Mouse (Mus musculus) MN1 (cell line): Measurements from ENCODE around the gene Ogdhl.
"Not testable (repeated sequence)": the region's sequence is repeated elsewhere in the genome, so short reads cannot be mapped to it uniquely, and the experiment has no call there.

Experiments used
- DNase-seq: peaks from one replicate; pipeline ENCODE4 v3.0.0-alpha.2; 2016; ENCODE audit warnings: low spot score

Gene Ogdhl

GRCm38 (mm10) chr14:32321732-32322685 lies at the start of gene Ogdhl:
Ogdhl (plus strand) TSS chr14:32322019.
- peak; percentile 78 for DNase-seq

DNA sequence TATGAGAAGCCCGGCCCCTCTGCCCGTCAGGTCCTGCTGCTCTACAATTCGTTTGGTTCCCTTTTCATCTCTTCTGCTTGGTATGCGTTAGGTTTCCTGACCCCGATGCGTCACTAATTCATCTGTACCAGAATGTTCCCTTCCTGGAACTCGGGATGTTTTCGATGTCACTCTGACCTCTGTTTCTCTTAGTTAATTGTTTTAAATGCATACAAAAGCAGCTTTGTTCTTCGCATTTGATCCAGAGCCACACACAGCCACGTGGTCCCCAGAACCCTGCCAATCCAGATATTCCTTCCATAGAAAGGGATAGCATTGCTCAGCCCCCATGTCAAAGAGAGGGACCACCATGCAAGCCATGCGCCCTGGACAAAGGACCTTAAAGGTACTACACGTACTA lies 20.2 kb upstream of the Ogdhl start:
- DNase-seq, result no peak

DNA sequence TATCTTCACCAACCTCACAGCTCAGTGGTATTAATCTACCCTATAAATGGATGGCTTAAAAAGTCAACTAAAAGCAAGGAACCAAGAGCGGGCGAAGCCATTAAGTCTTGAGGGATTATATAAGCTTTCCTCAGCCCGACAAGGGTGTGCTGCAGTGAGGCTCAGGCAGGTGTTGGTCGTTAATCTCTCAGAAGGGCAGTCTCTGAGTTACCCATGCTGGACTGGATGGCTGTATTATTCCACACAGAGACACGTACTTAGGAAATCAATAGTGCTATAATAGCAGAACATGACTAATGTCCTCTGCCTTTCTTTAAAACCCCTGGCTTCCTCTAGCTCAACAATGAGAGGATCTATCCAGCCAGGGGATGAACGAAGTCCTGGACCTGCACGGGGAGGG lies 19.4 kb upstream of the Ogdhl start:
- DNase-seq, result no peak

GRCm38 (mm10) chr14:32304921-32305320 lies 16.9 kb upstream of the Ogdhl start:
- no peak for DNase-seq

GRCm38 (mm10) chr14:32309876-32310275 lies 11.9 kb upstream of the Ogdhl start:
- peak; percentile 53 for DNase-seq

GRCm38 (mm10) chr14:32311381-32312035 lies 10.3 kb upstream of the Ogdhl start:
- no peak for DNase-seq

- no peak for DNase-seq
Measured at GRCm38 (mm10) chr14:32317822-32318221, 4.0 kb upstream of the Ogdhl start.

DNA sequence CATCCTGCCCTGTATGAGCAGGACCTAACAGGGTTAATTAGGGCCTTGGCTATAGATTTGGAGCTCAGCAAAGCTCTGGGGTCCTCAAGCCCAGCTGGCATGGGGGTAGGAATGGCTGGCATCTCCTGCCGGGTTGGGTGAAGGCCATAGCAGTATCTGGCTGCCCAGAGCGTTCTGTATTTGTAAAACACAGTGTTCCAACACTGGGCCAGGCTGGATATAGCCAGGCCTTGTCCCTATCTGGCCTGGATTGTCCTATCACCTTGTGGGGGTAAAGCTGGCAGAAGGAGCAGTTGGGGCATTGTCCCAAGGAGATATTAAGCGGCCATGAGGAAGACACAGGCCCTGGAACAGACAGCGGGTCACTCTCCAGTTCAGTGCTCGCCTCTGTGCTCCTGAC lies 1.4 kb downstream of the Ogdhl start:
- no peak for DNase-seq

DNA sequence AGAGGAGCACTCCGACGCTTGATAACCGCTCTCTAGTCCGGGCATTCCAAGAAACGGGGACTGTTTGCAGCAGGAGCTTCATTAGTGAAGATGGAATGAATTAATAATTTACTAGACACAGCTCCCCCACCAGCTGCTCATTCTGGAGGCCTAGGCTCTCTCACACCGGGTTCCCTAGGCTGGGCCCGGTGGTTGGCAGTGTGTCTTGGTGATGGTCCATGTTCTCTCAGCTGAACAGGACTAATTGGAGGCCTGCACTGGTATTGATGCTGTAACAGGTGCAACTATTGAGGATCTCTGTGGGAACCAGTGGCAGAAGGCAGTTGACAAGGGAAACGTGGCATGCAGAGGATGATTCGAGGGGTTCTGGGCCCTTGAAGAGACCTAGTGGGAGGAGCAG lies 5.5 kb downstream of the Ogdhl start:
- no peak for DNase-seq

- DNase-seq, result no peak
Measured at GRCm38 (mm10) chr14:32332515-32333445, 11.0 kb downstream of the Ogdhl start.

DNA sequence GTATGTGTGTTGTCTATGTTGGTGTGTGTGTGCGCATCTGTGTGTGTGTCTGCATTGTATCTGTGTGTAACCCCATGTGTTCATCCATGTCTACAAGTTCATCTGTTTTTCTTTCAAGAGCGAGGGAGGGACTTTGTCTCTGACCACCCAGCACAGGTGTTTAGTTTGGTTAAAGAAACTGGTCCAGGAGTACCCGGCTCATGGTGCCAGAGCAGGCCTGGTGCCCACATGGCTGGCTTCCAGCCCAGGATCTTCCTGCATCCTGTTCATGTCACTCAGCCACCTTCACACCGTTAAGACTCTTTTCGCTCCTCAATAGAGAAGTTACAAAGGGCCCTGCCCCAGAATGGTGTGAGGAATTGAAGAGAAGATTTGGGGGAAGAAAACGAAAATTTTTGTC lies 14.2 kb downstream of the Ogdhl start:
- DNase-seq, result no peak

DNA sequence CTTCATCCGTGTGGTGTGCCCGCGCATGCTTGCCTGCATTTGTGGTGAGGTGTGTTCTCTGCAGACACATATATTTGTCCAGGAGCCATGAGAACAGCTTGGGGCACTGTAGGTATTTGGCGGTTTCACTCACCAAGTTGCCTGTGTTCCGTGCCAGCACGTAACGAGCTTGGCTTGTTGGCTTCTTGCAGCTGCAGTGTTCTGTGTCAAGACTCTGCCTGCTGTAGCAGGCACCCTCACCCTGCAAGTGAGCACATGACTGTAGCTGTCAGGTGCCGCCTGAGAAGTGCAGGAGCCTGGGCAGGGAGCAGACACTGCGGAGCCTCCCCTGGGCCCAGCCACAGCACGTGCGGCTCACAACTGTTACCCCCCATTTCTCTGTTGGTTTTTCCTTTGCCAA lies 14.7 kb downstream of the Ogdhl start:
- DNase-seq, result no peak

GRCm38 (mm10) chr14:32341823-32342222 lies 20.0 kb downstream of the Ogdhl start:
- no peak for DNase-seq

- DNase-seq, result no peak
Measured at GRCm38 (mm10) chr14:32344176-32344575, 22.4 kb downstream of the Ogdhl start.

- DNase-seq, result no peak
Measured at GRCm38 (mm10) chr14:32344694-32345093, 22.9 kb downstream of the Ogdhl start.

GRCm38 (mm10) chr14:32347307-32347706 lies 25.5 kb downstream of the Ogdhl start:
- no peak for DNase-seq

- not testable (repeated sequence) for DNase-seq
Measured at GRCm38 (mm10) chr14:32351181-32351920, 29.5 kb downstream of the Ogdhl start.

- no peak for DNase-seq
Measured at GRCm38 (mm10) chr14:32364359-32364758, 42.5 kb downstream of the Ogdhl start.

- no peak for DNase-seq
Measured at GRCm38 (mm10) chr14:32369756-32370155, 47.9 kb downstream of the Ogdhl start.

DNA sequence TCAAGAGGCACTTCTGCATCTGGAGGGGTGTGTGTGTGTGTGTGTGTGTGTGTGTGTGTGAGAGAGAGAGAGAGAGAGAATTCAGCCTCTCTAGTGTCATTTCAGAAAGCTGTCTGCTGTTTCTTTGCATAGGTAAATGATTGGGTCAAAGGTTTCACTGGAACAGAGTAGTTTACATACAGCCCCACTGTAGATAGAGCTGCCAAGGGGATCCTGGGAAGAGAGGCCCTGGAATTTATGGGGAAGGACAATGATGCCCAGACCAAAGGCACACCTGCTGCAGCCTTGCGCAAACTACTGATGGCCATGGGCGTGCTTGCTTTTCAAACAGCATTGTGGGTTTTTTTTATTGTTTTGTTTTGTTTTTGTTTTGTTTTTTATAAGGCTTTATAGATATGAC lies 50.7 kb downstream of the Ogdhl start:
- no peak for DNase-seq

DNA sequence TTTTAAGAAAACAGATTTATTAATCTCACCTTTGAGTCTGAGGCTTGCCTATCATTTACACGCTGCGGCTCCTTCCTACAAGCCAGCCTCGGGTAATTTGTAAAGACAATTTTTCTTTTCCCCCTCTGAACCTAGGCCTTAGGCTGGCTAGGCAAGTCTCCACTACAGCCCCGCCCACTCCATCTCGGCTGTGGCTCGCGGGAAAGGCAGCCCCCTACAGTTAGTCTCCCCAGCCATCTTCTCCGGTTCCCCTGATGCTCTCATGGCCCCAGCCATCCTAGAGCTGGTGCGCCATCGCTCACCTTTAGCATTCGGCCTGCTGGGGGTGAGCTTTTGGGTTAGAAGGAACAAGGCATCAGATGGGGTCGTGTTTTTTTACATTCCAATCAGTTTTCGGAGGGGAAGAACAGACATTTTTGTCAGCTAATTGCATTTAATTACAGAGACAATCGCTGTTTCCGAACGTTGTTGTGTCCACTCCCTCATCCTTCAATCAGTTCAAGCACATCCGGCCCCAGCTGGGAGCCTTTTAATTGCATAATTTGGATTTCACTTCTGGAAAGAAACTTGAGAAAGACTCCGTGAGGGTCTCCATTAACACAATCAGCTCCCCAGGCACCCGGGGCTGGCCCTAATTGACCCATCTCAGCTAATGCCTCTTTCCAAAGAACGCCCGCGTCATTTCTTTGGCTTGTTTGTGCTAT lies 57.7 kb downstream of the Ogdhl start:
- DNase-seq, result peak; percentile 49
